Mouse (Mus musculus) CH12.LX (cell line): ENCODE data around the gene Klhl36. TPM values are rescaled to one million over a fixed set of nuclear protein-coding genes. Genes with fewer than 3 reads are reported as not detected.

Experiments
- polyA plus RNA-seq: library from polyadenylated mRNA; unstranded; fragments of >175 nt; gene quantifications from 2 replicates; pipeline ENCODE4 v1.2.1, GENCODE M21; 2012; ENCODE audit warnings: low read depth; ENCODE audit not compliant: insufficient read length
- total RNA-seq, 2 experiments: library from RNA; depleted of rRNA; stranded (reverse); fragments of 300-350 nt in 1 of 2; fragments of >200 nt in 1 of 2; gene quantifications; 2 replicates each; pipeline ENCODE4 v1.2.3; 2012 to 2014

Klhl36 gene
- total and polyA plus RNA-seq, 3 experiments: 3.0 to 7.9 (median 3.1) TPM

Other genes starting within 250 kb of the Klhl36 start
- not detected in 2 replicates for gene Adad2, start 249.5 kb upstream of the Klhl36 start, total RNA-seq (2012; rRNA removed)
- not detected in 2 replicates for gene Adad2, start 249.5 kb upstream of the Klhl36 start, total RNA-seq (2014; rRNA removed)
- not detected in 2 replicates for gene Adad2, start 249.5 kb upstream of the Klhl36 start, polyA plus RNA-seq
- not detected in 2 replicates for gene Kcng4, start 226.6 kb upstream of the Klhl36 start, total RNA-seq (2012; rRNA removed)
- not detected in 2 replicates for gene Kcng4, start 226.6 kb upstream of the Klhl36 start, total RNA-seq (2014; rRNA removed)
- not detected in 2 replicates for gene Kcng4, start 226.6 kb upstream of the Klhl36 start, polyA plus RNA-seq
- not detected in 2 replicates for gene Wfdc1, start 195.9 kb upstream of the Klhl36 start, total RNA-seq (2012; rRNA removed)
- not detected in 2 replicates for gene Wfdc1, start 195.9 kb upstream of the Klhl36 start, total RNA-seq (2014; rRNA removed)
- gene Wfdc1, start 195.9 kb upstream of the Klhl36 start, polyA plus RNA-seq: not detected in 2 replicates
- not detected in 2 replicates for gene Atp2c2, start 162.3 kb upstream of the Klhl36 start, total RNA-seq (2012; rRNA removed)
- gene Atp2c2, start 162.3 kb upstream of the Klhl36 start, total RNA-seq (2014; rRNA removed): not detected in 2 replicates
- gene Atp2c2, start 162.3 kb upstream of the Klhl36 start, polyA plus RNA-seq: not detected in 2 replicates
- gene Tldc1, start 83.8 kb upstream of the Klhl36 start, total RNA-seq (2012; rRNA removed): 7.8 and 10.4 TPM in 2 replicates
- gene Tldc1, start 83.8 kb upstream of the Klhl36 start, total RNA-seq (2014; rRNA removed): 5.8 and 7.7 TPM in 2 replicates
- gene Tldc1, start 83.8 kb upstream of the Klhl36 start, polyA plus RNA-seq: 3.8 and 8.1 TPM in 2 replicates
- 59.6 and 69.1 TPM in 2 replicates for gene Cotl1, start 21.7 kb upstream of the Klhl36 start, total RNA-seq (2012; rRNA removed)
- 135 and 139 TPM in 2 replicates for gene Cotl1, start 21.7 kb upstream of the Klhl36 start, total RNA-seq (2014; rRNA removed)
- 349 and 375 TPM in 2 replicates for gene Cotl1, start 21.7 kb upstream of the Klhl36 start, polyA plus RNA-seq
- 152 and 167 TPM in 2 replicates for gene Usp10, start 48.1 kb downstream of the Klhl36 start, total RNA-seq (2012; rRNA removed)
- gene Usp10, start 48.1 kb downstream of the Klhl36 start, total RNA-seq (2014; rRNA removed): 72.3 and 80.0 TPM in 2 replicates
- 125 and 161 TPM in 2 replicates for gene Usp10, start 48.1 kb downstream of the Klhl36 start, polyA plus RNA-seq
- 16.5 and 26.3 TPM in 2 replicates for gene Gm20388, start 48.6 kb downstream of the Klhl36 start, total RNA-seq (2012; rRNA removed)
- gene Gm20388, start 48.6 kb downstream of the Klhl36 start, total RNA-seq (2014; rRNA removed): 11.9 and 14.8 TPM in 2 replicates
- gene Gm20388, start 48.6 kb downstream of the Klhl36 start, polyA plus RNA-seq: 22.2 and 27.2 TPM in 2 replicates
- gene Crispld2, start 130.2 kb downstream of the Klhl36 start, total RNA-seq (2012; rRNA removed): 0.04 TPM in 1 of 2 replicates, not detected in the other
- gene Crispld2, start 130.2 kb downstream of the Klhl36 start, total RNA-seq (2014; rRNA removed): not detected in 2 replicates
- not detected in 2 replicates for gene Crispld2, start 130.2 kb downstream of the Klhl36 start, polyA plus RNA-seq
- 26.3 and 30.9 TPM in 2 replicates for gene Zdhhc7, start 239.2 kb downstream of the Klhl36 start, total RNA-seq (2012; rRNA removed)
- 18.3 and 18.5 TPM in 2 replicates for gene Zdhhc7, start 239.2 kb downstream of the Klhl36 start, total RNA-seq (2014; rRNA removed)
- gene Zdhhc7, start 239.2 kb downstream of the Klhl36 start, polyA plus RNA-seq: 22.7 and 23.7 TPM in 2 replicates